Mouse (Mus musculus): Measurements from ENCODE around the gene Clcc1. TPM values are rescaled to one million over a fixed set of nuclear protein-coding genes. Genes with fewer than 3 reads are reported as not detected.

Clcc1 gene
- polyA plus RNA-seq, 1 experiment from 2014 or later = 46.0 TPM

- Histone ChIP-seq H3K4me3 (no peak overlapping the region), H3K36me3 (no peaks in the 10 kb centered on the region), H3K27me3 (replicated peaks) (no peaks in the 10 kb centered on the region), H3K9me3 (replicated peaks) (no peaks in the 10 kb centered on the region), H3K4me2 (no peak overlapping the region), H3K4me1 (replicated peaks) (0 out of 2 replicates have a peak, but pooled peaks cover 5% of the 10 kb centered on the region), H3K27ac (ENCODE audit: poor library complexity, severe bottlenecking) (no peak overlapping the region), H3K9ac (no peak overlapping the region)
- 82% methylated on average over 7 of the region's 7 CpGs for WGBS
- no peak for ATAC-seq (ENCODE audit: insufficient number of reproducible peaks, low FRiP score)
Observed at GRCm38 (mm10) chr3:108726413-108726812, 72.7 kb downstream of the Clcc1 start.

- Histone ChIP-seq H3K9me3 (replicated peaks) (no peaks in the 10 kb centered on the region), H3K27ac (ENCODE audit: poor library complexity, severe bottlenecking) (no peak overlapping the region), H3K4me2 (no peak overlapping the region), H3K27me3 (replicated peaks) (no peaks in the 10 kb centered on the region), H3K9ac (no peak overlapping the region), H3K4me1 (replicated peaks) (0 out of 2 replicates have a peak, but pooled peaks cover 5% of the 10 kb centered on the region), H3K4me3 (no peak overlapping the region), H3K36me3 (no peaks in the 10 kb centered on the region)
- ATAC-seq (ENCODE audit: insufficient number of reproducible peaks, low FRiP score) = no peak
Observed at GRCm38 (mm10) chr3:108727344-108727743, 73.6 kb downstream of the Clcc1 start.

GRCm38 (mm10) chr3:108727776-108728175, 74.1 kb downstream of the Clcc1 start:
- WGBS = 80% methylated on average over 3 of the region's 3 CpGs
- 0 out of 2 replicates have a peak, but pooled peaks cover 3% of the 10 kb centered on the region for H3K4me1 ChIP-seq (replicated peaks)
- H3K4me2 ChIP-seq = no peak overlapping the region

More at GRCm38 (mm10) chr3:108727776-108728175, 74.1 kb downstream of the Clcc1 start:
- Histone ChIP-seq H3K9ac (no peak overlapping the region), H3K27ac (ENCODE audit: poor library complexity, severe bottlenecking) (no peak overlapping the region), H3K9me3 (replicated peaks) (no peaks in the 10 kb centered on the region), H3K36me3 (no peaks in the 10 kb centered on the region), H3K27me3 (replicated peaks) (no peaks in the 10 kb centered on the region), H3K4me3 (no peak overlapping the region)
- ATAC-seq (ENCODE audit: insufficient number of reproducible peaks, low FRiP score) = no peak

Other genes with a start within 250 kb of the Clcc1 start
- gene Celsr2, start 238.4 kb upstream of the Clcc1 start, polyA plus RNA-seq (2016; fragmentation: Nextera tagmentation; extraction: Ambion mirVana) = 2.3 and 3.6 TPM in 2 replicates
- 95.8 and 98.1 TPM in 2 replicates for gene Sars, start 208.7 kb upstream of the Clcc1 start, polyA plus RNA-seq (2016; fragmentation: Nextera tagmentation; extraction: Ambion mirVana)
- not detected in 2 replicates for gene 1700013F07Rik, start 119.8 kb upstream of the Clcc1 start, polyA plus RNA-seq (2016; fragmentation: Nextera tagmentation; extraction: Ambion mirVana)
- gene 5330417C22Rik, start 117.4 kb upstream of the Clcc1 start, polyA plus RNA-seq (2016; fragmentation: Nextera tagmentation; extraction: Ambion mirVana) = 0.46 and 0.85 TPM in 2 replicates
- 33.8 and 34.8 TPM in 2 replicates for gene Tmem167b, start 91.4 kb upstream of the Clcc1 start, polyA plus RNA-seq (2016; fragmentation: Nextera tagmentation; extraction: Ambion mirVana)
- 28.9 and 33.1 TPM in 2 replicates for gene Taf13, start 82.2 kb upstream of the Clcc1 start, polyA plus RNA-seq (2016; fragmentation: Nextera tagmentation; extraction: Ambion mirVana)
- gene Wdr47, start 62.6 kb upstream of the Clcc1 start, polyA plus RNA-seq (2016; fragmentation: Nextera tagmentation; extraction: Ambion mirVana) = 9.8 and 10.4 TPM in 2 replicates
- gene Gpsm2, start 68.4 kb downstream of the Clcc1 start, polyA plus RNA-seq (2016; fragmentation: Nextera tagmentation; extraction: Ambion mirVana) = 33.9 and 34.6 TPM in 2 replicates
- gene Aknad1, start 85.7 kb downstream of the Clcc1 start, polyA plus RNA-seq (2016; fragmentation: Nextera tagmentation; extraction: Ambion mirVana) = not detected in 2 replicates
- gene Stxbp3, start 186.6 kb downstream of the Clcc1 start, polyA plus RNA-seq (2016; fragmentation: Nextera tagmentation; extraction: Ambion mirVana) = 27.3 and 27.8 TPM in 2 replicates
- 0.04 TPM in 1 of 2 replicates, not detected in the other for gene Fndc7, start 236.1 kb downstream of the Clcc1 start, polyA plus RNA-seq (2016; fragmentation: Nextera tagmentation; extraction: Ambion mirVana)